Mouse (Mus musculus): ENCODE results near the gene Tmcc2. TPM values are rescaled to one million over a fixed set of nuclear protein-coding genes. Genes with fewer than 3 reads are reported as not detected.
A peak's percentile ranks its signal among the peaks of the same experiment; 100 is the strongest.

Gene Tmcc2
- polyA plus RNA-seq, 1 experiment from 2014 or later = 2.2 TPM

GRCm38 (mm10) chr1:132372896-132373534 lies 18.1 kb downstream of the Tmcc2 start:
- Histone ChIP-seq H3K4me1 (replicated peaks; ENCODE audit: control insufficient read depth, insufficient read depth, low read length) (0 out of 2 replicates have a peak, but pooled peaks cover 5% of the 10 kb centered on the region), H3K27me3 (replicated peaks; ENCODE audit: control insufficient read depth, insufficient read depth, low read length) (no peaks in the 10 kb centered on the region), H3K36me3 (ENCODE audit: control insufficient read depth, insufficient read depth) (no peaks in the 10 kb centered on the region; the same call in 1 of the 2 replicates), H3K9ac (ENCODE audit: low read depth, low read length) (no peak overlapping the region), H3K9me3 (ENCODE audit: control insufficient read depth) (no peaks in the 10 kb centered on the region), H3K27ac (ENCODE audit: low read depth, low read length) (no peak overlapping the region), H3K4me3 (ENCODE audit: low read depth, low read length) (no peak overlapping the region), H3K4me2 (replicated peaks; ENCODE audit: low read depth) (no peak overlapping the region)
- TF ChIP-seq CTCF (IDR thresholded peaks at IDR 0.05; ENCODE audit: low read depth) = no peak
- ATAC-seq = no peak
- WGBS = 87% methylated on average over 6 of the region's 6 CpGs

GRCm38 (mm10) chr1:132372354-132372753 lies 18.7 kb downstream of the Tmcc2 start:
- Histone ChIP-seq H3K36me3 (ENCODE audit: control insufficient read depth, insufficient read depth) (no peaks in the 10 kb centered on the region), H3K4me2 (replicated peaks; ENCODE audit: low read depth) (no peak overlapping the region), H3K9ac (ENCODE audit: low read depth, low read length) (no peak overlapping the region), H3K4me3 (ENCODE audit: low read depth, low read length) (no peak overlapping the region), H3K9me3 (ENCODE audit: control insufficient read depth) (no peaks in the 10 kb centered on the region), H3K4me1 (replicated peaks; ENCODE audit: control insufficient read depth, insufficient read depth, low read length) (0 out of 2 replicates have a peak, but pooled peaks cover under 1% of the 10 kb centered on the region), H3K27me3 (replicated peaks; ENCODE audit: control insufficient read depth, insufficient read depth, low read length) (no peaks in the 10 kb centered on the region), H3K27ac (ENCODE audit: low read depth, low read length) (no peak overlapping the region)
- no peak for TF ChIP-seq CTCF (IDR thresholded peaks at IDR 0.05; ENCODE audit: low read depth)
- no peak for ATAC-seq
- WGBS = 81% methylated on average over 5 of the region's 5 CpGs

DNA sequence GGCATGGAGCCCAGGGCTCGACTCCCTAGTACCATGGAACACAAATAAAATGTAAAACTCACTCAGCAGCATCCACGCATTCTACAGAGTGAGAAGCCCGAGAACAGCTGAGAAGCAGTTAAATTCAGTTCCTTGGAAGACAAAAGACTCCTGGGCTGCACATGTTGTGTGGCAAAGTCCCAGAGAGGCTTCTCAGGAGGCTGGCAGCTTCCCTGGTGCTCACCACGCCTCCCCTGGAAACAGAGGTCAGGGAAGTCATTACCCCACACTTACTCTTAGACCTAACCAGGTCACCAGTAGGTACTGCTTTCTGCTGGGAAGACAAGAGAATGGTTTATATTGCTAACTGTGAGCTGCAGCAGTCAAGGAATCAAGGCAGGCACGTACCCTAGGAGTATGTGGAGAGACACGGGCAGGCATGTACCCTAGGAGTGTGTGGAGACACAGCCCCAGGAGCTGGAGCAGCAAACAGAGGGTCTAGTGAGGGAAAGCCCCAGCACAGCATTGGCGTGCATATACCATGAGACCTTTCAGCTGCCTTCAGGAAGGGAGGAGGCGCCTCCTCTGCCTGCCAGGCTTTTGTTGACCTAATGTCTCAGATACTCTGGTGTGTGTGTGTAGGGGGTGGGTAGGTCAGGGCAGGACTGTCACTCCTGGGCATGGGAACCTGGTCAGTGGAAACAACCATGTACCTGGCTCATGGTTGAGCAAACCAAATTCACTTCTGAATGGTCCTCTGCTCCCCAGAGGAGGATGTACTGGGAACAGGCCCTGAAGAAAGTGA lies 19.6 kb downstream of the Tmcc2 start:
- Histone ChIP-seq H3K4me1 (replicated peaks; ENCODE audit: control insufficient read depth, insufficient read depth, low read length) (no peaks in the 10 kb centered on the region), H3K9ac (ENCODE audit: low read depth, low read length) (no peak overlapping the region), H3K9me3 (ENCODE audit: control insufficient read depth) (no peaks in the 10 kb centered on the region), H3K4me3 (ENCODE audit: low read depth, low read length) (no peak overlapping the region), H3K27ac (ENCODE audit: low read depth, low read length) (no peak overlapping the region), H3K36me3 (ENCODE audit: control insufficient read depth, insufficient read depth) (no peaks in the 10 kb centered on the region), H3K4me2 (replicated peaks; ENCODE audit: low read depth) (no peak overlapping the region), H3K27me3 (replicated peaks; ENCODE audit: control insufficient read depth, insufficient read depth, low read length) (no peaks in the 10 kb centered on the region)
- WGBS = 64% methylated on average over 8 of the region's 8 CpGs
- no peak for TF ChIP-seq CTCF (IDR thresholded peaks at IDR 0.05; ENCODE audit: low read depth)
- no peak for ATAC-seq

- Histone ChIP-seq H3K4me3 (ENCODE audit: low read depth, low read length) (no peak overlapping the region), H3K9ac (ENCODE audit: low read depth, low read length) (no peak overlapping the region), H3K36me3 (ENCODE audit: control insufficient read depth, insufficient read depth) (no peaks in the 10 kb centered on the region), H3K4me2 (replicated peaks; ENCODE audit: low read depth) (no peak overlapping the region), H3K27me3 (replicated peaks; ENCODE audit: control insufficient read depth, insufficient read depth, low read length) (no peaks in the 10 kb centered on the region), H3K27ac (ENCODE audit: low read depth, low read length) (no peak overlapping the region), H3K4me1 (replicated peaks; ENCODE audit: control insufficient read depth, insufficient read depth, low read length) (no peaks in the 10 kb centered on the region), H3K9me3 (ENCODE audit: control insufficient read depth) (no peaks in the 10 kb centered on the region)
- no peak for TF ChIP-seq CTCF (IDR thresholded peaks at IDR 0.05; ENCODE audit: low read depth)
- WGBS = 79% methylated on average over 9 of the region's 9 CpGs
- ATAC-seq = no peak
These were observed 20.4 kb downstream of the Tmcc2 start for GRCm38 (mm10) chr1:132370681-132371173.

- peak; percentile 69; the same call in 1 of the 2 replicates for ATAC-seq
- 33% methylated on average over 7 of the region's 7 CpGs for WGBS
- peak; percentile 98 for TF ChIP-seq CTCF (IDR thresholded peaks at IDR 0.05; ENCODE audit: low read depth)
- no peaks in the 10 kb centered on the region for H3K36me3 ChIP-seq (ENCODE audit: control insufficient read depth, insufficient read depth)
- no peak overlapping the region for H3K4me3 ChIP-seq (ENCODE audit: low read depth, low read length)
- no peaks in the 10 kb centered on the region for H3K27me3 ChIP-seq (replicated peaks; ENCODE audit: control insufficient read depth, insufficient read depth, low read length)
- H3K4me2 ChIP-seq (replicated peaks; ENCODE audit: low read depth) = no peak overlapping the region
- H3K9ac ChIP-seq (ENCODE audit: low read depth, low read length) = no peak overlapping the region
- H3K4me1 ChIP-seq (replicated peaks; ENCODE audit: control insufficient read depth, insufficient read depth, low read length) = no peaks in the 10 kb centered on the region
- no peaks in the 10 kb centered on the region for H3K9me3 ChIP-seq (ENCODE audit: control insufficient read depth)
- no peak overlapping the region; the same call in 1 of the 2 replicates for H3K27ac ChIP-seq (ENCODE audit: low read depth, low read length)
These were observed 23.2 kb downstream of the Tmcc2 start for GRCm38 (mm10) chr1:132367692-132368506.

- Histone ChIP-seq H3K27me3 (replicated peaks; ENCODE audit: control insufficient read depth, insufficient read depth, low read length) (no peaks in the 10 kb centered on the region), H3K27ac (ENCODE audit: low read depth, low read length) (no peak overlapping the region), H3K4me1 (replicated peaks; ENCODE audit: control insufficient read depth, insufficient read depth, low read length) (no peaks in the 10 kb centered on the region), H3K4me3 (ENCODE audit: low read depth, low read length) (no peak overlapping the region), H3K36me3 (ENCODE audit: control insufficient read depth, insufficient read depth) (no peaks in the 10 kb centered on the region), H3K9me3 (ENCODE audit: control insufficient read depth) (no peaks in the 10 kb centered on the region), H3K9ac (ENCODE audit: low read depth, low read length) (no peak overlapping the region), H3K4me2 (replicated peaks; ENCODE audit: low read depth) (no peak overlapping the region)
- no peak for TF ChIP-seq CTCF (IDR thresholded peaks at IDR 0.05; ENCODE audit: low read depth)
- ATAC-seq = no peak
- 76% methylated on average over 6 of the region's 6 CpGs for WGBS
These were observed 24.1 kb downstream of the Tmcc2 start for GRCm38 (mm10) chr1:132366937-132367336.
